Mouse (Mus musculus) brain, embryonic 14.5 days (tissue): Measurements from ENCODE around the gene Rad18.

ENCODE experiments used
- CTCF ChIP-seq: fragments of 200-500 bp; IDR thresholded peaks from 2 replicates; pipeline ENCODE4 v1.5.1; 2012; ENCODE audit warnings: inconsistent platforms, mild to moderate bottlenecking, moderate library complexity, borderline replicate concordance; ENCODE audit not compliant: insufficient read depth, insufficient read length; ENCODE audit errors: extremely low read depth
- POLR2A ChIP-seq: fragments of 200-500 bp; IDR thresholded peaks from 2 replicates; pipeline ENCODE4 v1.6.1; 2012; ENCODE audit warnings: mild to moderate bottlenecking, inconsistent platforms, borderline replicate concordance; ENCODE audit not compliant: poor library complexity, insufficient read depth, insufficient read length, severe bottlenecking; ENCODE audit errors: extremely low read depth

DNA sequence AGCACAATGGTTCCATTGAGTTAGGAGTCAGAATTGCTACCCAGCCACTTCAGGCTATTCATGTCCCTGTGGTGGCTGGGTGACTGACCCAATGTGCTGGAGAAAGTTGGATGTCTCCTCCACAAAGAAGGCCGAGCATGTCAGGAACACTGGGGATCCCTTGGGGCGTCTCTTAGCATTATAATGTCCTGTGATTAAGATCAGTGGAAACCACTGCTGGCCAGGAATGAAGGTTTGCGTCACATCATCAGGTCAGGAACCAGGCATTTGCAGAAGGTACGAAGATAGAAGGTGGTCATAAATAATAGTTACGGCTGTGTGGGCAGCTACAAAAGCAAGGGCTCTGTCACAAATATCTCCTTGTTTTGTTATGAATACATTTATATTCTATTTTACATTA is 111.5 kb downstream of the Rad18 start:
- TF ChIP-seq POLR2A (no peak), CTCF (no peak)
